Mouse (Mus musculus): Measurements from ENCODE around the gene Ptges.
A peak's percentile ranks its signal among the peaks of the same experiment; 100 is the strongest.
"Not testable (repeated sequence)": the region's sequence is repeated elsewhere in the genome, so short reads cannot be mapped to it uniquely, and the experiment has no call there.

Ptges gene

GRCm38 (mm10) chr2:30927844-30928628 lies 1.6 kb downstream of the Ptges start:
- DNase-seq (ENCODE audit: low read depth): peak; percentile 73

- no peak for DNase-seq (ENCODE audit: low read depth)
Observed at GRCm38 (mm10) chr2:30927151-30927781, 2.4 kb downstream of the Ptges start.

DNA sequence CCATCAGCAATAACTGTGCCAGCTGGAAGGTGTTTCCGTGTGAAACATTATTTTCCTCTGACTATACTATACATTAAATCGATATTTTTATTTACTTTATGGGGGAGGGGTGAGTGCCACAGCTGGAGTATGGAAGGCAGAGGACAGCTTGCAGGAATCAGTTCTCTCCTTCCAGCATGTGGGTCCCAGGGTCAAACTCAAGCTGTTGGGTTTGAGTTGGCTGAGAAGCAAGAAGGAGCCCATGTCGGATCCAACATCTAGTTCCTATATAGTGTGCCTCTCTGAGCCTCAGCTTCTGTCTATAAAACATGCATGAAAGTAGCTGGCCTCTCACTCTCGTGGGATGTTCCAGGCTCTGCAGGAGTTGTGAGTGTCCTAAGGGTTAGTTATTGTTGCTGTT lies 3.3 kb downstream of the Ptges start:
- DNase-seq (ENCODE audit: low read depth): no peak

GRCm38 (mm10) chr2:30925181-30925580 lies 4.5 kb downstream of the Ptges start:
- DNase-seq (ENCODE audit: low read depth): no peak

GRCm38 (mm10) chr2:30923099-30923498 lies 6.6 kb downstream of the Ptges start:
- DNase-seq (ENCODE audit: low read depth): no peak

- DNase-seq (ENCODE audit: low read depth): no peak
Observed at GRCm38 (mm10) chr2:30920216-30920615, 9.4 kb downstream of the Ptges start.

DNA sequence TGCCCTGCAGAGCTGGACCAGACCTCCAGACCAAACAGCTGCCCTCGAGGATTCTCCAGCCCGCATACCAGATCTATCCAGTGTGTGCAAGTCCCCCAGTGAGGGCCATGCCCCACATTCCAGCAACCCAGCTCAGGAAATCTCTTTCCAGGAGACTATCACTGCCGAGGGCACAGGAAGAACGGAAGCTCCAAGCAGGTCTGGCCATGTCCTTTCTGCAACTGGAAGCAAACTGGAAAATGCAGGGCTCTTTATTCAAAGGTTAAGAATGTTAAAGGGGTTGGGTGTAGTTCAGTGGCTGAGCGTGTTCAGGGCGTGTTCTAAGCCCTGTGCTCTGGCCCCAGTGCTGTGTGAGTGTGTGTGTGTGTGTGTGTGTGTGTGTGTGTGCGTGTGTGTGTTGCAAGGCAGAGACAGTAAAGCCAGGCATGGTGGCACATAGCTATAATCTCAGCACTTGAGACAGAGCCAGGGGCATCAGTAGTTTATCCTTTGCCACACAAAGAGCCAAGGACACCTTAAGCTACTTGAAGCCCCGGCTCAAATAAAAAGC lies 10.8 kb downstream of the Ptges start:
- DNase-seq (ENCODE audit: low read depth): no peak

DNA sequence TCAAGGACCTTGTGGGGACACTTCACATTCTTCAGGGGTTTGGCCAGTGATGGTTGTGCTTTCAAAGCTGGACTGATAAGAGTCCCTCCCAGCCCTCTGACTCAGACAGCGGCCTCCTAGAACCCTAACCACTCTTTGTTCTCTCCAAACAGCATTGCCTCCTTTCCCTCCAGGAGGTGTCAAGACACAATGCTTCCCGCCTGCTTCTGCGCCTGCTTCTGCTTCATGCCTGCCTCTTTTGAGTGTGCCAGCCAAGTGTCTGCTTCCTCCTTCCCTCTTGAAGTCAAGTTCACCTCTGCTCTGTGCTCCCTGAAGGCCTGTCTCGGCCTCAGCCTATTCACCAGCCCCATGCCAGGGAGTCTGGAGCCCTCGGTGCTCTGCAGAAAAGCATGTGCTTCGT lies 11.5 kb downstream of the Ptges start:
- no peak for DNase-seq (ENCODE audit: low read depth)

GRCm38 (mm10) chr2:30917649-30918048 lies 12.0 kb downstream of the Ptges start:
- DNase-seq (ENCODE audit: low read depth): no peak

DNA sequence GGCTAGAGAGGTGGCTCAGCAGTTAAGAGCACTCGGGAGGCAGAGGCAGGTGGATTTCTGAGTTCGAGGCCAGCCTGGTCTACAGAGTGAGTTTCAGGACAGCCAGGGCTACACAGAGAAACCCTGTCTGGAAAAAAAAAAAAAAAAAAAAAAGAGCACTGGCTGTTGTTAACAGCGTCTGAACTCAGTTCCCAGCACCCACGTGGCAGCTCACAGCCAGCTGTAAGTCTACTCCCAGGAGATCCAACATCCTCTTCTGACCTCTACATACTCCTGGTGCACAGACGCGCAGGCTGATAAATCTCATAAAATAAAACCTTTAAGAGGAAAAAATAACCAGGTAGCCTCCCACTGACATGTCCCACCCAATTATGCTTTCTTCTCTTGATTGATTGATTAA lies 13.7 kb downstream of the Ptges start:
- DNase-seq (ENCODE audit: low read depth): not testable (repeated sequence)

GRCm38 (mm10) chr2:30915376-30915775 lies 14.3 kb downstream of the Ptges start:
- no peak for DNase-seq (ENCODE audit: low read depth)

- no peak for DNase-seq (ENCODE audit: low read depth)
Observed at GRCm38 (mm10) chr2:30914836-30915235, 14.8 kb downstream of the Ptges start.

DNA sequence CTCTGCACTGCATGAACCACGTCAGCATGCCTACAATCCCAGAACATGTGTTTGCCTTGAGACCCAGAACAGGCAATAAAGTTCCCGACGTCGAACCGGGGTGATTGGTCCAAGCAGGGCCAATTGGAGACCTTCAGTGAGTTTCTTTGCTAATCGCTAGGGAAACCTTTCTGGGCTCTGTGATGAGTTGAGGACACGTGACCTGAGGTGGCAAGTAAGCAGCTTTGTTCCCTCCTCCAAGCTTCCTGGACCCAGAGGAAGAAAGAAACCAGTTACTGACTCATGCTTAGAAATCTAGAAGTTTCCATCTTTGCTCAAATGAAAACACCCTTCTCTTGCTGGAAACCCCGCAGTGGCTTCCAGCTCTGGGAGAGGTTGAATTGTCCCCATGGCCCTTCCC lies 16.6 kb downstream of the Ptges start:
- DNase-seq (ENCODE audit: low read depth): no peak

DNA sequence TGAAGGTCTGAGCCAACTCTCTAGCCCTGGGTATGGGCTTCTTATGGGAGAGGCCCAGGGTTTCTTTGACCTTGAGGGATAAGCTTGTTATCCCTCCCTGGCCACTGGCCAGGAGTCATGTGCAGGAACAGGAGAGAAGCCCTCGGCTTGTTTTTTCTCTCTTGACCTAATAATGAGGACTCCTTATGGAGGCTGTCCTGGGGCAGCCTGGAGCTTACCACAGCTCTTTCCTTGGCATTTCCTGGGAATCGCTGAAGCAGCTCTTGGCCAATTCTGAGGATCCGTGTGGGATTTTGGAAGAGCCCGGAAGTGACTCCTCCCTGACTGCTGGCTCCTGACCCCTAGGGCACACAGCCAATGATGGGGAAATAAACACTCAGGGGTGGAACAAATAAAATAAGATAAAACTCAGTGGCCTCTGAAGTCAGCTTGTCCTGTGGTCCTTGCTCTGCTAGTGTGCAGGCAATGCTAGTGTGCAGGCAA lies 17.3 kb downstream of the Ptges start:
- no peak for DNase-seq (ENCODE audit: low read depth)

DNA sequence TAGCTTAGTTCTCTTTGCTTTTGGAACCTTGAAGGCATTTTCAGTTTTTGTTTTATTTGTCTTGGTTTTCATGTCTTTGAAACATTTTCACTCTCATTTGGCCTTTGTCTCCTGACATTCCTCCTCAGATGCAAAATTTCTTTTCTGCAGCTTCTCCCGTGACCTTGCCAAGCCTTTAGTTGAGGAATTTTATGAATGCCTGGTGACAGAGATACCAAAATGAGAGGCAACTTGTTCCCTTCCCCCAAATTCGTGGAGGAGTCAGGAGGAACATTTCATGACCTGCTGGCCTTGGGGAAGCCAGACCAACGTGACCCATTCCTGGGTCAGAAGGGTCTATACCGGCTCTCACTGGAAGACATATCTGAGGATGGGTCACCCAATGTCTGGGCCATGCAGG lies 23.0 kb downstream of the Ptges start:
- DNase-seq (ENCODE audit: low read depth): no peak

GRCm38 (mm10) chr2:30905906-30906305 lies 23.8 kb downstream of the Ptges start:
- no peak for DNase-seq (ENCODE audit: low read depth)

DNA sequence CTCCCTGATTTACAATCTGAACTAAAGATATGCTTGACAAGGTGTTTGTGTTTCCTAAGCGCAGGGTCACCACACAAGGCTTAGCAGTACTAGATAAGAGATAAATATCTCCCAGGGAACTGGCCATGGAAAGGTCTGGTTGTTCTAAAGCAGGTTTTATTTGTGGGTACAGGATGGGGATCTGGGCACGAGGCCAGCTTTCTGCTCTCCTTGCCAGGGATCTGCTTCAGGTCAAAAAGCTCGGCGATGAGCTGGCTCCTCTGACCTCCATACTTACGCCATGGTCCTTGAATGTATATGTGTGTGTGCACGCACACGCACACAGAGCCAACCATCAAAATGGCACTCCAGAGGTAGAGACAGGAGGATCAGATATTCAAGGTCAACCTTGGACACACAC lies 24.7 kb downstream of the Ptges start:
- DNase-seq (ENCODE audit: low read depth): no peak

DNA sequence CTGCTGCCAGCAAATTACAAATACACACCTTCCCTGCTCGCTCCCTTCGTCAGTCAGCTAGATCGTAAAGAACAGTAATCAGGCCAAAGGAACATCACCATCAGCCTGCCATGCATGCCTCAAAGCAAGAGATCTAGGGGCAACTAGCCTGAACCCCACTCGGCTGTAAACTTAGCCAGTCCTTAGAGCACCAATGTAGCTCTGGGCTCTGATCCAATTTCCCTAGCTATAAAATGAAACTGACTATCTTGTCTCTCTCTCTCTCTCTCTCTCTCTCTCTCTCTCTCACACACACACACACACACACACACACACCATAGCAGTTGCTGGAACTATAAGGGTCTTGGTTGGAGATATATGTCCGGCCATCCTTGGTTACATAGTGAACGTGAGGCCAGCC lies 25.4 kb downstream of the Ptges start:
- DNase-seq (ENCODE audit: low read depth): no peak

- no peak for DNase-seq (ENCODE audit: low read depth)
Observed at GRCm38 (mm10) chr2:30902726-30903722, 26.6 kb downstream of the Ptges start.

- DNase-seq (ENCODE audit: low read depth): no peak
Observed at GRCm38 (mm10) chr2:30902256-30902655, 27.4 kb downstream of the Ptges start.

DNA sequence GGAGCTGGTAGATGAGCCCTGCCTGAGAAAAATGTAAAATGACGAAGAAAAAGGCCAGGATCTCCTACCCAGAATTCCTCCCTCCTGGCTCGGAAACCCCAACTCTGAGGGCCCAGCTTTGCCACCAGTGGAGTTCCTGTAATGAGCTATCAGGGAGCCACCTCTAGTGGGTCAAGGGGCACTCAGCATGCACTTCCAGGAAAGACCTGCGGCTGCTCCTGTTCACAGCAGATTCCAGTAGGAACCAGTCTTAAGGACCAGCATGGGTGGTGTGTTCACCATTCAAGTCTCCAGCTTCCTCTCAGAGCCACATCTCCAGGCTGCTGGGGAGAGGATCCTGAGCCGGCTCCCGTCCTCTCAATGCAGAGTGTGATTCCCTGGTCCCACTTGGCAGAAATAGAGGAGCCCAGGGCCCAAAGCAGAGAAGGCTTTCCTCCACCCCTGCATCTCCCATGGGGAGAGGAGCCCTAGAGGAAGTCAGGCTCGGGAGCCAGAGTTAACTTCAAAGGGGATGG lies 28.0 kb downstream of the Ptges start:
- no peak for DNase-seq (ENCODE audit: low read depth)

Data from c-Kit-positive CD71-positive TER-119-negative erythroid progenitor cells, embryonic 14.5 days (primary cell).